Mouse (Mus musculus) cortical plate, adult 2 months (tissue): ENCODE data around the gene Nr4a3.

ENCODE experiments used
- CTCF ChIP-seq: fragments of 200-500 bp; IDR thresholded peaks from 2 replicates; pipeline ENCODE4 v1.5.1; 2011; ENCODE audit warnings: mild to moderate bottlenecking, control low read depth, low read length; ENCODE audit not compliant: insufficient read depth; ENCODE audit errors: extremely low read depth
- POLR2A ChIP-seq: fragments of 200-500 bp; IDR thresholded peaks from 2 replicates; pipeline ENCODE4 v1.6.1; 2011; ENCODE audit warnings: mild to moderate bottlenecking, low read length, control low read depth; ENCODE audit not compliant: insufficient read depth; ENCODE audit errors: extremely low read depth

DNA sequence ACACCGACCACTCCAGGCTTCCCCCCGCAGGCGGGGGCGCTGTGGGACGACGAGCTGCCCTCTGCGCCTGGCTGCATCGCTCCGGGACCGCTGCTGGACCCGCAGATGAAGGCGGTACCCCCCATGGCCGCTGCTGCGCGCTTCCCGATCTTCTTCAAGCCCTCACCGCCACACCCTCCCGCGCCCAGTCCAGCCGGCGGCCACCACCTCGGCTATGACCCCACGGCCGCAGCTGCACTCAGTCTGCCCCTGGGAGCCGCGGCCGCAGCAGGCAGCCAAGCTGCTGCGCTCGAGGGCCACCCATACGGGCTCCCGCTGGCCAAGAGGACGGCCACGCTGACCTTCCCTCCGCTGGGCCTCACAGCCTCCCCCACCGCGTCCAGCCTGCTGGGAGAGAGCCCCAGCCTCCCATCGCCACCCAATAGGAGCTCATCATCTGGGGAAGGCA lies 6.7 kb downstream of the Nr4a3 start:
- no peak for TF ChIP-seq POLR2A
- TF ChIP-seq CTCF = no peak
